Mouse (Mus musculus): ENCODE measurements around the gene Barx2. TPM values are rescaled to one million over a fixed set of nuclear protein-coding genes. Genes with fewer than 3 reads are reported as not detected.
"Not testable (repeated sequence)": the region's sequence is repeated elsewhere in the genome, so short reads cannot be mapped to it uniquely, and the experiment has no call there.

Gene Barx2
- polyA plus RNA-seq, 1 experiment from 2014 or later, result 4.1 TPM

- Histone ChIP-seq H3K4me3 (ENCODE audit: low read depth, low read length) (no peak overlapping the region), H3K27me3 (ENCODE audit: control insufficient read depth, insufficient read depth, low read length) (no peaks in the 10 kb centered on the region), H3K27ac (replicated peaks) (no peak overlapping the region), H3K9me3 (ENCODE audit: control insufficient read depth, low read length) (no peaks in the 10 kb centered on the region), H3K9ac (ENCODE audit: low read length) (no peak overlapping the region), H3K4me1 (replicated peaks; ENCODE audit: control insufficient read depth, insufficient read depth) (no peaks in the 10 kb centered on the region), H3K4me2 (replicated peaks; ENCODE audit: low read depth) (no peak overlapping the region), H3K36me3 (ENCODE audit: control insufficient read depth, insufficient read depth, low read length) (no peaks in the 10 kb centered on the region)
- TF ChIP-seq EP300 (optimal IDR thresholded peaks at IDR 0.05), result no peak
- TF ChIP-seq CTCF (IDR thresholded peaks at IDR 0.05; ENCODE audit: low read depth), result no peak
- DNase-seq (ENCODE audit: low spot score), result no peak
- 63% methylated on average over 10 of the region's 10 CpGs for WGBS
- no peak for ATAC-seq (ENCODE audit: low FRiP score, low TSS enrichment)
Measured at GRCm38 (mm10) chr9:31947051-31947450, 33.8 kb upstream of the Barx2 start.

- DNase-seq (ENCODE audit: low spot score), result no peak
- H3K27ac ChIP-seq (replicated peaks), result no peak overlapping the region
Measured at GRCm38 (mm10) chr9:31942334-31942733, 29.1 kb upstream of the Barx2 start.

GRCm38 (mm10) chr9:31936486-31936885, 23.2 kb upstream of the Barx2 start:
- not testable (repeated sequence) for H3K9me3 ChIP-seq (ENCODE audit: control insufficient read depth, low read length); H3K36me3 ChIP-seq (ENCODE audit: control insufficient read depth, insufficient read depth, low read length); H3K27ac ChIP-seq (replicated peaks); H3K9ac ChIP-seq (ENCODE audit: low read length); H3K4me2 ChIP-seq (replicated peaks; ENCODE audit: low read depth); H3K4me1 ChIP-seq (replicated peaks; ENCODE audit: control insufficient read depth, insufficient read depth); H3K27me3 ChIP-seq (ENCODE audit: control insufficient read depth, insufficient read depth, low read length); DNase-seq (ENCODE audit: low spot score); ATAC-seq (ENCODE audit: low FRiP score, low TSS enrichment); H3K4me3 ChIP-seq (ENCODE audit: low read depth, low read length)
- WGBS, result 98% methylated on average over 12 of the region's 16 CpGs

More at GRCm38 (mm10) chr9:31942334-31942733, 29.1 kb upstream of the Barx2 start:
- 33% methylated on average over 1 of the region's 1 CpGs for WGBS
- Histone ChIP-seq H3K4me3 (ENCODE audit: low read depth, low read length) (no peak overlapping the region), H3K9me3 (ENCODE audit: control insufficient read depth, low read length) (no peaks in the 10 kb centered on the region), H3K27me3 (ENCODE audit: control insufficient read depth, insufficient read depth, low read length) (no peaks in the 10 kb centered on the region), H3K36me3 (ENCODE audit: control insufficient read depth, insufficient read depth, low read length) (no peaks in the 10 kb centered on the region), H3K4me1 (replicated peaks; ENCODE audit: control insufficient read depth, insufficient read depth) (no peaks in the 10 kb centered on the region), H3K4me2 (replicated peaks; ENCODE audit: low read depth) (no peak overlapping the region), H3K9ac (ENCODE audit: low read length) (no peak overlapping the region)
- no peak for ATAC-seq (ENCODE audit: low FRiP score, low TSS enrichment)
- TF ChIP-seq CTCF (IDR thresholded peaks at IDR 0.05; ENCODE audit: low read depth), result peak; percentile 79
- no peak for TF ChIP-seq EP300 (optimal IDR thresholded peaks at IDR 0.05)

GRCm38 (mm10) chr9:31931691-31932090, 18.4 kb upstream of the Barx2 start:
- Histone ChIP-seq H3K27ac (replicated peaks) (no peak overlapping the region), H3K4me2 (replicated peaks; ENCODE audit: low read depth) (no peak overlapping the region), H3K27me3 (ENCODE audit: control insufficient read depth, insufficient read depth, low read length) (no peaks in the 10 kb centered on the region), H3K4me1 (replicated peaks; ENCODE audit: control insufficient read depth, insufficient read depth) (no peaks in the 10 kb centered on the region), H3K36me3 (ENCODE audit: control insufficient read depth, insufficient read depth, low read length) (no peaks in the 10 kb centered on the region), H3K9ac (ENCODE audit: low read length) (no peak overlapping the region), H3K4me3 (ENCODE audit: low read depth, low read length) (no peak overlapping the region), H3K9me3 (ENCODE audit: control insufficient read depth, low read length) (no peaks in the 10 kb centered on the region)
- WGBS, result 40% methylated on average over 5 of the region's 5 CpGs
- ATAC-seq (ENCODE audit: low FRiP score, low TSS enrichment) (no peak), DNase-seq (ENCODE audit: low spot score) (peak; percentile 33)
- TF ChIP-seq CTCF (IDR thresholded peaks at IDR 0.05; ENCODE audit: low read depth) (no peak), EP300 (optimal IDR thresholded peaks at IDR 0.05) (no peak)

- ATAC-seq (ENCODE audit: low FRiP score, low TSS enrichment) (no peak), DNase-seq (ENCODE audit: low spot score) (no peak)
- no peak overlapping the region for H3K4me3 ChIP-seq (ENCODE audit: low read depth, low read length)
- TF ChIP-seq EP300 (optimal IDR thresholded peaks at IDR 0.05), result no peak
- H3K9me3 ChIP-seq (ENCODE audit: control insufficient read depth, low read length), result no peaks in the 10 kb centered on the region
- H3K27me3 ChIP-seq (ENCODE audit: control insufficient read depth, insufficient read depth, low read length), result no peaks in the 10 kb centered on the region
- no peak overlapping the region for H3K27ac ChIP-seq (replicated peaks)
- H3K36me3 ChIP-seq (ENCODE audit: control insufficient read depth, insufficient read depth, low read length), result no peaks in the 10 kb centered on the region
- no peak overlapping the region for H3K4me2 ChIP-seq (replicated peaks; ENCODE audit: low read depth)
- no peak overlapping the region for H3K9ac ChIP-seq (ENCODE audit: low read length)
- H3K4me1 ChIP-seq (replicated peaks; ENCODE audit: control insufficient read depth, insufficient read depth), result no peaks in the 10 kb centered on the region
- WGBS, result 72% methylated on average over 3 of the region's 3 CpGs
Measured at GRCm38 (mm10) chr9:31931255-31931654, 18.0 kb upstream of the Barx2 start.

- no peak overlapping the region for H3K27ac ChIP-seq (replicated peaks)
- WGBS, result 49% methylated on average over 3 of the region's 3 CpGs
- no peaks in the 10 kb centered on the region for H3K27me3 ChIP-seq (ENCODE audit: control insufficient read depth, insufficient read depth, low read length)
- H3K4me1 ChIP-seq (replicated peaks; ENCODE audit: control insufficient read depth, insufficient read depth), result no peaks in the 10 kb centered on the region
- H3K9ac ChIP-seq (ENCODE audit: low read length), result no peak overlapping the region
- TF ChIP-seq CTCF (IDR thresholded peaks at IDR 0.05; ENCODE audit: low read depth) (no peak), EP300 (optimal IDR thresholded peaks at IDR 0.05) (peak; percentile 23)
- no peak; the same call in 1 of the 2 replicates for ATAC-seq (ENCODE audit: low FRiP score, low TSS enrichment)
- no peaks in the 10 kb centered on the region for H3K36me3 ChIP-seq (ENCODE audit: control insufficient read depth, insufficient read depth, low read length)
- no peak overlapping the region for H3K4me3 ChIP-seq (ENCODE audit: low read depth, low read length)
- H3K9me3 ChIP-seq (ENCODE audit: control insufficient read depth, low read length), result no peaks in the 10 kb centered on the region
- no peak overlapping the region for H3K4me2 ChIP-seq (replicated peaks; ENCODE audit: low read depth)
- no peak for DNase-seq (ENCODE audit: low spot score)
Measured at GRCm38 (mm10) chr9:31926766-31927165, 13.5 kb upstream of the Barx2 start.

Data from stomach, postnatal 0 days (tissue).